Mouse (Mus musculus): ENCODE data around the gene Pigc.

DNA sequence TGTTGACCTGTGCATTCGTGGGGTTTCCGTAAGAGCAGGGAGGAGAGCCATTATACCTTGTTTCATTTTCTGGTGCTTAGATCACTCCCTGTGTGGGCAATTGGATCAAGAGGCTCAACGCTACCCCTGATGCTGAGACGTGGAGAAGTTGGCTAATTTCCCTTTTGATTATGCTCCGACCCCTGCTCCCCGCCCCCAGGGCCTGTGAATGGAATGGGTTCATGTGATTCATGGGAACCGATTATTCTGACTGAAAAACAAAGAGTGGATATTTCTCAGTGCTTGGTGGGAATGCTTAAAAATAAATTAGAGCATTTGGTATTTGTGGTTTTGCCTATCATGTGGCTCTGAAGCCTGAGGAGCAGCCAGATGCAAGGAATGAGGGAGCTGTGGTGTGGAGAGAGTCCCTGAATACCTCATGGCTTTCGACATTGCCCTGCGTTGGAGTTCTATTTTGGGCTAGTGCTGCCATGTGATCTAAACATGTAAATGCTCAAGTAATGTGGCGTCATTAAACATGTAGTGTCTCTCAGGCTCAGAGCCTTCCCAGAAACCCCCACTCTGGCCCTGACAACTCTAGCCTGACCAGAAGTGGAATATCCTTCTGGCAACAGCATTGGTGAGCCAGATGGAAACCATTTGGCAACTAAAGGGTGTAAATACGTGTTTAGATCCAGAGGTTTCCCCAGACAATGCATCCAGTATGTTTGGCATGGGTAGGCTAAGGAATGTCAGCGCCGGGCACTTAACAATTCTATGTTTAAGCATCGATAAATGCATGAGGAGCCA is 34.9 kb downstream of the Pigc start:
- TF ChIP-seq CTCF (IDR thresholded peaks at IDR 0.05; ENCODE audit: insufficient read depth, low read depth, low read length) (no peak), POLR2A (IDR thresholded peaks at IDR 0.05; ENCODE audit: insufficient read depth, low read depth, low read length) (no peak)
